Mouse (Mus musculus) embryo, embryonic 10.5 days (tissue): ENCODE measurements around the gene Olfr198.
"Not testable (repeated sequence)": the region's sequence is repeated elsewhere in the genome, so short reads cannot be mapped to it uniquely, and the experiment has no call there.

Experiments
- DNase-seq: peaks from one replicate; pipeline ENCODE4 v3.0.0-alpha.2; 2015; ENCODE audit warnings: low spot score

Olfr198 gene

DNA sequence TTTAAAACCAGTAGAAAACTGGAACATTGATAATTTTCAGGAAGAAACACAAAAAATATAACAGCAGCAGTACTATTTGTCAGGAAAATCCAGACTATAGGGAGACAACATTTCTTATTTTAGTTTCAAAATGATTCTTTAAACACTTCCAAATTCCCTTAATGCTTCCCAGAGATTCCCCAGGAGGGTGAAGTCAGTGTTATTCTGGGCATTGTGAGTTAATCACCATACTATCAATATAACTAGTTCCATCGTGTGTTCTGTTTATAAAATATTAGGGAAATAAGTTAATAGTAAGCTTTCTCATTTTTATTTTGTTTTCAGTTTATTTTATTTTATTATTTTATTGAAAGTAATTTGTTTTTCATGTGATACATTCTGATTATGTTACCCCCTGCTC is at the start of gene Olfr198:
Gene Olfr198, minus strand, starts transcription at position 101 of the 400 bp plus-strand sequence.
- not testable (repeated sequence) for DNase-seq

DNA sequence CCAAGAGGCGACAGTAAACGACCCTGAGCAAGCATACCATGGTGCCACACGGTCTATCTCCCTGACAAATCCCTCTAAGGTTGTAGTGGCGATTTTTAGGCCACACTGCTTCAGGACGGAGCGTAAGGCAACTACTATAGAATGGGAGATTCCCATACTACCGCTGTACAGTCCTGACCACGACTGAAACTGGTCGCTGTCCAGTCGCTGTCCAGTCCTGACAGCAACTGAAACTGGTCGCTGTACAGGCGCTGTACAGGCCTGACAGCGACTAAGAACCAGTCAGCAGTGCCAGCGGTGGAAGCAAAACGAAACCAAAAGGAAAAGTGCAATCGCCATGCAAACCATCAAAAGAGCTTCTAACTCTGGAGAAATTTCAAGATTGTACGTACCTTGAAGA is 46.4 kb upstream of the Olfr198 start:
- no peak for DNase-seq

DNA sequence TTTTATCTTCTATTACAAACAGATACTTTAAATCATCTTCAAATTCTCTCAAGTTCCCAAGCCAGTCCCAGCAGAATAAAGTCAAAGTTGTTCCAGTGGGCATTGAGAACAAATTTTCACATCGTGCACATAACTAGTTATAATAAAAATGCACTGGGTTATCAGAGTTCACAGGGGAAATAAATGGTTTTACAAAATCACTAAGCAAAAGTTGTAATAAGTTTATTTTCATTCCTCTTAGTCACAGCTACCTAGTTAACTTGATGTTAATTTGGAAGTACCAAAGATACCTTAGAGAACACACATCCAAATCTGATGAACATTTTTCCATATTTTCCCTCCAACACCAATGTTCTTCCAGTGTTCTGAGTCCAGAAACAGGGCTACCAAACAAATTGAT is 16.3 kb upstream of the Olfr198 start, which contains the start of gene Olfr199:
Gene Olfr199, minus strand, starts transcription at position 101 of the 400 bp plus-strand sequence.
- not testable (repeated sequence) for DNase-seq

DNA sequence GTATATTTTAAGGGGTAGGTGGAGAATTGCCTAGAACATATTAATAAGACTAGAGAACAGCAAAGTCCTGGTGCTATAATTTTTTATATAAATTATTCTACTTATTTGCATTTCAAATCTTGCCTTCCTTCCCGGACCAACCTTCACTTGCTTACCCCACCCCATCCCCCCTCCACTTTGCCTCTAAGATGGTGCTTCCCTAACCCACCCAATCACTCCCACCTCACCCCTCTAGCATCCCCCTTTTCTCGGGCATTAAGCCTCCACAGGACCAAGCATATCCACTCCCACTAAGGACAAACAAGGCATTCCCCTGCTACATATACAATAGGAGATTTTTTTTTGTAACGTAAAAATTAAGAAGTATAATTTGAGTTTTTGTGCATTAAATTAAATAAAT is 14.5 kb upstream of the Olfr198 start:
- not testable (repeated sequence) for DNase-seq

DNA sequence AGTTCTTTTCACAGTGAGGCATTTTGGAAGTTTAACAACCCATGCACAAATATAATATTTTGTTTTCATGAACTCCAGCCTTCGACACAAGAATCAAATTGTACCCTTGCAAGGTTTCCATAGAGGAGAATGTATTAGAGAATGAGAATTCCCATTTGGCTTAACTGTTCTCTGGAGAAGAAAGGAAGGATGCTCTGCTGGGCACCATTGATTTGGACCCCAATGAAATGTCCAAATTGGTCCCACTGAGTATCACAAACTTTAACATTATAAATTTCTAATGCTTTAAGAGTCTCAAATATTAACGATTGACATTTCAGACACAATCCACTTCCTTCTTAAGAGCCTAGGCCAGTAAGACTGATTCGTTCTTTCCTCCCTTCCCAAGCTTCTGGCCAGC is 33.0 kb downstream of the Olfr198 start, which contains the start of gene Olfr196:
Gene Olfr196, minus strand, starts transcription at position 101 of the 400 bp plus-strand sequence.
- no peak for DNase-seq

DNA sequence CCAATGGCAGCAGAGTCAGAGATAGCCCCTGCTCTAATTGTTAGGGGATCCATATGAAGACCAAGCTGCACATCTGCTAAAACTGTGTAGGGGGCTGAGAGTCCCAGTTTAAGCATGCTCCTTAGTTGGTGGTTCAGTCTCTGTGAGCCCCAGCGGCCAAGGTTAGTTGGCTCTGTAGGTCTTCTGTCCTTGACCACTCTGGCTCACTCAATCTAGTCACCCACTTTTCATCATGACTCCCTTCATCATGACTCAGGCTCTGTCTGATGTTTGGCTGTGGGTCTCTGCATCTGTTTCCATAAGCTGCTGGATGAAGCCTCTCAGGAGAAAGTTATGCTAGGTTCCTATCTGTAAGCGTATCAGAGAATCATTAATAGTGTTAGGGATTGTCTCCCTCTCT is 51.3 kb downstream of the Olfr198 start:
- no peak for DNase-seq
